Mouse (Mus musculus): Measurements from ENCODE around the gene 2310011J03Rik. TPM values are rescaled to one million over a fixed set of nuclear protein-coding genes. Genes with fewer than 3 reads are reported as not detected.

The 2310011J03Rik gene
- total and polyA plus RNA-seq, 3 experiments: 65.7 to 81.5 TPM; not detected in 1

DNA sequence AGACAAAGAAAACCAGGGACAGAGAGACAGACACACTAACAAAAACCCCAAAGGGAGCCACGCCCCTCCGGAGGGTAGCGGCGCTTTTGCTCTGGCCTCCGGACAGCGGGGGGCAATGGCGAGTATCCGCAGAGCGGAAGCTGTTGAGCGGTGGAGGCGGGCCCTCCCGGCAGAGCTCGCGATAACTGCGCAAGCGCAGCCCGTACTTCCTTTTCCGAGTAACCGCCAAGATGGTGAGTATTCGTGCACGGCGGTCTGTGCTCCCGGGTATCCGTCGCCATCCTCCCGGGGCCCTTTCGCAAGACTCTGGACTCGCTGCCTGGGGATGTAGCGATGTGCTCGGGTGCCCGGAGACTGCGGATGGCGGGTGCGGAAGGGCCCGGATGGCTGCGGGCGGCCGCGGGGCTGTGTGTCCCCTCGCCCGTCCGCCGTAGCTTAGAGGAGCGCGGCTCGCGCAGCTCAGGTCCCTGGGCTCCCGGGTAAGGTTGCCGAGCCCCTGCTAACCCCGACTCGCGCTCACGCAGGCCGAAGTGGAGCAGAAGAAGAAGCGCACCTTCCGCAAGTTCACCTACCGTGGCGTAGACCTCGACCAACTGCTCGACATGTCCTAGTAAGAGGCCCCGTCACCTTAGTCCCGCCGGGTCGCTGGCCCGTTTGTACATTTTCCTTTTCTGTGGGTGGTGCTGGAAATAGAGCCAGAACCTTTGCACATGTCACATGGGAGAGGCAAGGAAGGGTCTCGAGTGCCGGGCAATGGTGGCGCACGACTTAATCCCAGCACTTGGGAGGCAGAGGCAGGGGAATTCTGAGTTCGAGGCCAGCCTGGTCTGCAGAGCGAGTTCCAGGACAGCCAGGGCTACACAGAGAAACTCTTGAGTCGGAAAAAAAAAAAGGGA is 27.8 kb downstream of the 2310011J03Rik start, which contains the start of gene Rps15:
Rps15 (plus strand) TSS at position 203 of the 896 bp plus-strand sequence.
- Histone ChIP-seq H3K27ac (ENCODE audit: control insufficient read depth, low read depth, low read length) (peak within 1 kb of the TSS; percentile 88), H3K9ac (ENCODE audit: control insufficient read depth, low read depth, low read length, poor library complexity, severe bottlenecking) (peak within 1 kb of the TSS; percentile 98), H3K79me2 (ENCODE audit: control insufficient read depth, insufficient read depth, low read length, poor library complexity) (peaks cover 19% of the 10 kb centered on the region), H3K4me1 (ENCODE audit: control insufficient read depth in 1 of 2, insufficient read depth in 2 of 2, low read length in 2 of 2) (peaks cover 0 to 22% of the 10 kb centered on the region in 2 experiments; a peak in 2 of 4 replicates), H3K4me3 (ENCODE audit: control insufficient read depth in 1 of 2, insufficient read depth in 1 of 2, low read depth in 2 of 2, low read length in 2 of 2) (peak within 1 kb of the TSS; percentile 75 to 95), H3K36me3 (ENCODE audit: control insufficient read depth in 1 of 2, insufficient read depth in 2 of 2, low read length in 2 of 2) (peaks cover 8 to 9% of the 10 kb centered on the region in 2 experiments; a peak in 3 of 4 replicates), H3K27me3 (ENCODE audit: control insufficient read depth in 1 of 2, insufficient read depth in 2 of 2, low read length in 2 of 2) (no peaks in the 10 kb centered on the region), H3K9me3 (replicated peaks; ENCODE audit: insufficient read depth, low read length) (no peaks in the 10 kb centered on the region)
- peak; percentile 97 for DNase-seq (ENCODE audit: low read depth, low spot score)
- peak; percentile 97 for TF ChIP-seq TBP (IDR thresholded peaks at IDR 0.05; ENCODE audit: low read depth, low read length)
- no peak; a peak in 1 of 4 replicates for TF ChIP-seq USF2 (IDR thresholded peaks at IDR 0.05; ENCODE audit: borderline replicate concordance in 1 of 2, insufficient read depth in 1 of 2, low read depth in 1 of 2, low read length in 2 of 2)
- no peak for TF ChIP-seq BHLHE40 (IDR thresholded peaks at IDR 0.05; ENCODE audit: borderline replicate concordance, low read depth, low read length)
- 0 out of 2 replicates have a peak, but pooled peaks have one; percentile 40 for TF ChIP-seq MAZ (IDR thresholded peaks at IDR 0.05; ENCODE audit: low read depth, low read length)
- peak; percentile 93 for TF ChIP-seq TCF12 (IDR thresholded peaks at IDR 0.05; ENCODE audit: low read depth, low read length)
- TF ChIP-seq ELF1 (IDR thresholded peaks at IDR 0.05; ENCODE audit: low read depth, low read length): peak; percentile 92
- peak; percentile 99 for TF ChIP-seq NELFE (IDR thresholded peaks at IDR 0.05; ENCODE audit: low read depth, low read length)
- TF ChIP-seq HCFC1 (IDR thresholded peaks at IDR 0.05; ENCODE audit: low read depth, low read length): peak; percentile 94
- TF ChIP-seq MEF2A (IDR thresholded peaks at IDR 0.05; ENCODE audit: extremely low read depth, insufficient replicate concordance, low read depth, low read length, poor library complexity, severe bottlenecking): no peak
- no peak for TF ChIP-seq RCOR1 (IDR thresholded peaks at IDR 0.05; ENCODE audit: low read depth, low read length)
- no peak for TF ChIP-seq ZNF384 (IDR thresholded peaks at IDR 0.05; ENCODE audit: low read depth, low read length)
- TF ChIP-seq USF1 (IDR thresholded peaks at IDR 0.05; ENCODE audit: low read depth, low read length): no peak
- TF ChIP-seq ZC3H11A (IDR thresholded peaks at IDR 0.05; ENCODE audit: low read depth, low read length): no peak
- TF ChIP-seq MAFK (IDR thresholded peaks at IDR 0.05; ENCODE audit: borderline replicate concordance, low read depth, low read length): no peak
- peak; percentile 98 for TF ChIP-seq POLR2AphosphoS2 (IDR thresholded peaks at IDR 0.05; ENCODE audit: low read length)
- peak; percentile 86 for TF ChIP-seq KAT2A (conservative IDR thresholded peaks at IDR 0.05; ENCODE audit: low read depth, low read length)
- peak; percentile 94 to 98 for TF ChIP-seq POLR2A (IDR thresholded peaks at IDR 0.05; ENCODE audit: control insufficient read depth in 1 of 2, insufficient read depth in 1 of 2, low read depth in 1 of 2, low read length in 2 of 2, poor library complexity in 1 of 2)
- peak; percentile 21 to 88 (median 85); a peak in 5 of 6 replicates for TF ChIP-seq CTCF (IDR thresholded peaks at IDR 0.05 in 2 of 3, conservative IDR thresholded peaks at IDR 0.05 in 1 of 3; ENCODE audit: control insufficient read depth in 1 of 3, insufficient read depth in 1 of 3, low read depth in 2 of 3, low read length in 3 of 3, poor library complexity in 1 of 3, severe bottlenecking in 1 of 3)
- TF ChIP-seq UBTF (IDR thresholded peaks at IDR 0.05; ENCODE audit: borderline replicate concordance, insufficient read depth, low read depth, low read length): peak; percentile 72; the same call in 1 of the 2 replicates
- no peak for TF ChIP-seq ETS1 (IDR thresholded peaks at IDR 0.05; ENCODE audit: low read depth, low read length)
- TF ChIP-seq SMC3 (IDR thresholded peaks at IDR 0.05; ENCODE audit: low read depth, low read length): peak; percentile 27; the same call in 1 of the 2 replicates
- peak; percentile 44 for TF ChIP-seq GATA1 (IDR thresholded peaks at IDR 0.05; ENCODE audit: low read depth, low read length)
- peak; percentile 85 for TF ChIP-seq MYC (IDR thresholded peaks at IDR 0.05; ENCODE audit: low read depth, low read length)
- no peak for TF ChIP-seq ZKSCAN1 (IDR thresholded peaks at IDR 0.05; ENCODE audit: low read depth, low read length)
- peak; percentile 80 for TF ChIP-seq SIN3A (IDR thresholded peaks at IDR 0.05; ENCODE audit: low read length)
- TF ChIP-seq MXI1 (IDR thresholded peaks at IDR 0.05; ENCODE audit: low read depth, low read length): peak; percentile 51
- peak; percentile 92 for TF ChIP-seq CHD2 (IDR thresholded peaks at IDR 0.05; ENCODE audit: low read length)
- peak; percentile 93 for TF ChIP-seq ZMIZ1 (IDR thresholded peaks at IDR 0.05; ENCODE audit: low read depth, low read length)
- peak; percentile 81 for TF ChIP-seq NRF1 (IDR thresholded peaks at IDR 0.05; ENCODE audit: insufficient read depth, low read depth, low read length, poor library complexity, severe bottlenecking)
- no peak for TF ChIP-seq JUND (IDR thresholded peaks at IDR 0.05; ENCODE audit: low read depth, low read length)
- TF ChIP-seq MAX (IDR thresholded peaks at IDR 0.05; ENCODE audit: low read length): peak; percentile 84
- peak; percentile 86 for TF ChIP-seq MYB (IDR thresholded peaks at IDR 0.05; ENCODE audit: low read depth, low read length)
- 0 out of 2 replicates have a peak, but pooled peaks have one; percentile 48 for TF ChIP-seq CHD1 (IDR thresholded peaks at IDR 0.05; ENCODE audit: low read depth, low read length)

All from MEL (cell line).